ENCODE assay signal across 8 mouse cellular contexts in the genomic region with DNA sequence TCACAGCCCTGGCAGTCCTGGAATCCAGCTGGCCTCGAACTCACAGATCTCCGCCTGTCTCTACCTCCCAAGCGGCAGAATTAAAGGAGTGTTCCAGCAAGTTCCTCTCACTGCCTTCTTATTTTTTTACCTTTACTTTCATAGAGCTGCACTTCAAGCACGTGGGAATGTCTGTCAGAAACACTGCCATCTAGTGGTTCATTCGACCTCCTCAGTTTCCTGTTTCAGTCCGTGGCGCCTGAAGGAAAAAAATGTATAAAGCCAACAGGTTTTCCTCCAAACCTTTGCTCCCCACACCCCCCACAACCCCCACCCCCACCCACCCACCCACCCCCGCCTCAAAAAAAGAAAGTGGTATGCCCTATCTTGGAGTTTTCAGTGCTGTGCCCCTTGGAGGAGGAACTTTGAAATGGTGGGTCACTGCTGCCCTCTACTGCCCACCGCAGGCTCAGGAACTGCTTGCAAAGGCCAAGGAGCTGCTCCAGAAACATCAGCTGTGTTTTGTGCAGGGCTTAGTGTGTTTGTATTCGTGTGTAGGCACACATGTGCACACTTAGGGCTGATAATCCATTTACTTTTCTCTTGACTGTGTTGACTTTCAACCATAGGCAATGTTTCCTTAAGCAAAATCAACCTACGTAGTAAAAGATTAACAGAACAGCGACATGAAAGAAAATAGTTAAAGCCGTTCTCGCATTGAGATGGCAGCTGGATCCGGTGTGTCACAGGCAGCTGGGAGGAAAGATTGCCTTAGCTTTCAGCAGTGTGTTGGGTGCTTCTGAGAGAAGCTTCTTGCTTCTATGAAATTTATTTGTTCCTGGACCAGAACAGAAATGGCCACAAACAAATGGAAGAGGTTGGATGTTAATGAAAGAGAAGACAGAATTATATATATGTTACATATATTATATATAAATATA. TPM values are rescaled to one million over a fixed set of nuclear protein-coding genes. Genes with fewer than 3 reads are reported as not detected.
DNase-seq lines count a peak whose midpoint lies in the region; ATAC-seq and TF ChIP-seq lines count a peak whose summit lies in the region.

No protein-coding gene starts in this region.

- peak; percentile 58 for TF ChIP-seq CTCF in E14TG2a.4 (conservative IDR thresholded peaks at IDR 0.05; ENCODE audit: low read length)

- H3K27me3 ChIP-seq in E14TG2a.4 (ENCODE audit: insufficient read depth, low read length): peaks cover 6% of the 10 kb centered on the region
- no peaks in the 10 kb centered on the region for H3K27me3 ChIP-seq in forebrain, embryonic 13.5 days
- no peaks in the 10 kb centered on the region for H3K27me3 ChIP-seq in liver, embryonic 15.5 days
- no peaks in the 10 kb centered on the region for H3K27me3 ChIP-seq in neural tube, embryonic 13.5 days

- ATAC-seq in forebrain, embryonic 13.5 days: peak; percentile 95
- peak; percentile 77 for ATAC-seq in liver, embryonic 15.5 days (ENCODE audit: insufficient read depth)
- peak; percentile 92 for ATAC-seq in neural tube, embryonic 13.5 days (ENCODE audit: low read depth)

- no peak overlapping the region for H3K27ac ChIP-seq in forebrain, embryonic 13.5 days
- H3K27ac ChIP-seq in liver, embryonic 15.5 days (replicated peaks): no peak overlapping the region
- no peak overlapping the region for H3K27ac ChIP-seq in neural tube, embryonic 13.5 days (replicated peaks)

- no peaks in the 10 kb centered on the region for H3K9me3 ChIP-seq in E14TG2a.4 (ENCODE audit: low read length)
- no peaks in the 10 kb centered on the region for H3K9me3 ChIP-seq in forebrain, embryonic 13.5 days (replicated peaks)
- no peaks in the 10 kb centered on the region for H3K9me3 ChIP-seq in liver, embryonic 15.5 days (replicated peaks)
- no peaks in the 10 kb centered on the region for H3K9me3 ChIP-seq in neural tube, embryonic 13.5 days

- H3K4me2 ChIP-seq in forebrain, embryonic 13.5 days: peak overlapping the region; percentile 43
- peak overlapping the region; percentile 63 for H3K4me2 ChIP-seq in liver, embryonic 15.5 days
- peak overlapping the region; percentile 43 for H3K4me2 ChIP-seq in neural tube, embryonic 13.5 days

- peak; percentile 56 for DNase-seq in c-Kit-positive CD71-positive TER-119-negative erythroid progenitor cells, embryonic 14.5 days (ENCODE audit: low read depth)
- peak; percentile 85 to 87 for DNase-seq in heart, postnatal 10 days
- DNase-seq in kidney, postnatal 4 days: peak; percentile 90 to 93
- peak; percentile 58 for DNase-seq in telencephalon, adult 2 months (ENCODE audit: low read depth, low spot score)

- H3K4me3 ChIP-seq in E14TG2a.4 (replicated peaks; ENCODE audit: low read length): no peak overlapping the region
- no peak overlapping the region for H3K4me3 ChIP-seq in forebrain, embryonic 13.5 days
- H3K4me3 ChIP-seq in liver, embryonic 15.5 days (replicated peaks): no peak overlapping the region; the same call in 1 of the 2 replicates
- H3K4me3 ChIP-seq in neural tube, embryonic 13.5 days: no peak overlapping the region

- intact Hi-C loops in heart, postnatal 10 days (cut with DNase I): no loop called here

- H3K9ac ChIP-seq in forebrain, embryonic 13.5 days: no peak overlapping the region
- H3K9ac ChIP-seq in liver, embryonic 15.5 days: no peak overlapping the region
- no peak overlapping the region for H3K9ac ChIP-seq in neural tube, embryonic 13.5 days

- WGBS in forebrain, embryonic 13.5 days: 29% methylated on average over 15 of the region's 15 CpGs
- WGBS in liver, embryonic 15.5 days (ENCODE audit: insufficient replicate concordance): 22% methylated on average over 15 of the region's 15 CpGs
- WGBS in neural tube, embryonic 13.5 days: 29% methylated on average over 15 of the region's 15 CpGs

- H3K4me1 ChIP-seq in E14TG2a.4 (replicated peaks; ENCODE audit: low read depth, low read length): no peaks in the 10 kb centered on the region
- no peaks in the 10 kb centered on the region for H3K4me1 ChIP-seq in forebrain, embryonic 13.5 days
- H3K4me1 ChIP-seq in liver, embryonic 15.5 days (replicated peaks): 0 out of 2 replicates have a peak, but pooled peaks cover 2% of the 10 kb centered on the region
- H3K4me1 ChIP-seq in neural tube, embryonic 13.5 days (replicated peaks): no peaks in the 10 kb centered on the region; the same call in 1 of the 2 replicates

- no peaks in the 10 kb centered on the region for H3K36me3 ChIP-seq in E14TG2a.4 (ENCODE audit: insufficient read depth, low read length)
- H3K36me3 ChIP-seq in forebrain, embryonic 13.5 days (ENCODE audit: poor library complexity, severe bottlenecking): no peaks in the 10 kb centered on the region
- H3K36me3 ChIP-seq in liver, embryonic 15.5 days (replicated peaks): no peaks in the 10 kb centered on the region
- no peaks in the 10 kb centered on the region for H3K36me3 ChIP-seq in neural tube, embryonic 13.5 days

RNA-seq across cellular contexts. Expression of a gene that starts 35.8 kb away (rescaled TPM):
- polyA plus RNA-seq in forebrain, embryonic 13.5 days (2015; fragmentation: Nextera tagmentation; extraction: Ambion mirVana): 121 TPM in 2 replicates
- 10 to 100 TPM in 1 of 2 experiments, 1 to 10 TPM in 1; 9.7 to 14.8 TPM for total RNA-seq in heart, postnatal 10 days (2021)
- 42.2 and 44.5 TPM in 2 replicates for polyA plus RNA-seq in liver, embryonic 15.5 days (2015; fragmentation: Nextera tagmentation; extraction: Ambion mirVana)
- 62.2 and 70.1 TPM in 2 replicates for polyA plus RNA-seq in neural tube, embryonic 13.5 days (2015; fragmentation: Nextera tagmentation; extraction: Ambion mirVana)
